Mouse (Mus musculus) liver, embryonic 16.5 days (tissue): ENCODE results near the gene Map3k10. TPM values are rescaled to one million over a fixed set of nuclear protein-coding genes. Genes with fewer than 3 reads are reported as not detected.
A peak's percentile ranks its signal among the peaks of the same experiment; 100 is the strongest.

Experiments
- ATAC-seq: fragments of 200-750 bp; cut with Nextera tagmentation; 2 replicates; pipeline ENCODE4 v1.8.0; 2017; ENCODE audit warnings: low read depth, mild to moderate bottlenecking, moderate number of reproducible peaks, moderate library complexity
- H3K27ac ChIP-seq: fragments of 300-500 bp; sonication (generic); 2 replicates; pipeline ENCODE4 v1.5.1; 2014; ENCODE audit warnings: mild to moderate bottlenecking, low read length
- H3K27me3 ChIP-seq: fragments of 300-500 bp; sonication (generic); 2 replicates; pipeline ENCODE4 v1.6.1; 2014; ENCODE audit warnings: low read depth, low read length, mixed read lengths; ENCODE audit not compliant: control insufficient read depth, insufficient read depth
- H3K36me3 ChIP-seq: fragments of 300-500 bp; sonication (generic); 2 replicates; pipeline ENCODE4 v1.6.1; 2014; ENCODE audit warnings: mild to moderate bottlenecking; ENCODE audit not compliant: control insufficient read depth, insufficient read depth
- H3K4me1 ChIP-seq: fragments of 300-500 bp; sonication (generic); 2 replicates; pipeline ENCODE4 v1.6.1; 2014; ENCODE audit warnings: low read depth, low read length, mixed read lengths; ENCODE audit not compliant: control insufficient read depth
- H3K4me2 ChIP-seq: fragments of 300-500 bp; sonication (generic); 2 replicates; pipeline ENCODE4 v1.6.1; 2014; ENCODE audit warnings: low read depth, low read length, mixed read lengths
- H3K4me3 ChIP-seq: fragments of 300-500 bp; sonication (generic); 2 replicates; pipeline ENCODE4 v1.5.1; 2014; ENCODE audit warnings: low read depth, mild to moderate bottlenecking, low read length
- H3K9ac ChIP-seq: fragments of 300-500 bp; sonication (generic); 2 replicates; pipeline ENCODE4 v1.6.1; 2014; ENCODE audit warnings: low read depth, low read length
- H3K9me3 ChIP-seq: fragments of 300-500 bp; sonication (generic); replicated peaks from 2 replicates; pipeline ENCODE4 v1.6.1; 2016; ENCODE audit warnings: low read length; ENCODE audit not compliant: control insufficient read depth
- WGBS: fragments of 180-500 bp; shearing (Covaris S2); extraction: QIAGEN DNeasy Blood & Tissue Kit; methylation state at CpG from one replicate; pipeline ENCODE4 v1.1.7; 2014; ENCODE audit not compliant: insufficient replicate concordance; 5-methylcytosine and 5-hydroxymethylcytosine counted together
- polyA plus RNA-seq: library from polyadenylated mRNA; unstranded; fragments of >200 nt; fragmentation: Nextera tagmentation; extraction: Ambion mirVana; gene quantifications from 2 replicates; pipeline ENCODE4 v1.2.1, GENCODE M21; 2015

Gene Map3k10
- polyA plus RNA-seq, 1 experiment from 2014 or later: 1.4 TPM

DNA sequence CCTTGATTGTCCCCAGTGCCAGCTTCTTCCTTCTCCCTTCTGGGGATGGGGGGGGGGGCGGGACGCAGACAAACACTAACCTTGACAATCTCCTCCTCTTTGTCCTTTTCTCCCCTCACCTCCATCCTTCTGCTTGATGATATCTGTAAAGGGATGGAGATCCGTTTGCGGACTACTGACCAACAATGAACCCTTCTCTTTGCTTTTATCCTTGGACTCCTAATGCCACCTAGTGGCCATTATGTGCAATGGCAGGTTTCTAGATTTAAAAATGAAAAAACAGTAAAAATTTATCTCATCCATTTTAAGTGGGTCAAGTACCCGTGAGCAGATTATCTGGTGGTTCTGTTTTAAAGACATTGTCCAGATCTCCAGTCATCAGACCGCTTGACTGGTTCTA, 11.3 kb upstream of the Map3k10 start:
- H3K27me3 ChIP-seq: no peaks in the 10 kb centered on the region
- no peak overlapping the region for H3K27ac ChIP-seq
- H3K4me2 ChIP-seq: no peak overlapping the region
- H3K4me3 ChIP-seq: no peak overlapping the region
- 0% methylated on average over 6 of the region's 6 CpGs for WGBS
- no peaks in the 10 kb centered on the region for H3K36me3 ChIP-seq
- peaks cover 8% of the 10 kb centered on the region for H3K4me1 ChIP-seq
- no peaks in the 10 kb centered on the region for H3K9me3 ChIP-seq
- no peak overlapping the region for H3K9ac ChIP-seq
- no peak for ATAC-seq

DNA sequence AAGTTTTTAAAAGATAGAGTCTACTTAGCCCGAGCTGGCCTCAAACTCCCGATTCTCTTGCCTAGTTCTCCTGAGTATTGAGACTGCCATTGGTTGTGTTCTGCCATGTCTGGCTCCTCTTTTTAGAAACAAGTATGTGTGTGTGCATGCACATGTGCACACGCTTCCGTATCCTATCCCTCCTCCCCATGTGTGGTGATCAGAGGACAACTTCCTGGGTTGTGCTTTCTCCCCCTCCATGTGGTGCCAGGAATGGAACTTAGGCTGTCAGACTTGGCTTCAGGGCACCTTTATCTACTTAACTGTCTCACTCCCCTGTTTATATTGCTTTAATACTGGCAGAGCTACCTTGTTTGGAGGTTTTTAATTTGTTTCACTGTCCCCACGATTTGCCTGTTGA, 10.8 kb upstream of the Map3k10 start:
- Histone ChIP-seq H3K4me3 (no peak overlapping the region), H3K9me3 (no peaks in the 10 kb centered on the region), H3K36me3 (no peaks in the 10 kb centered on the region), H3K27ac (no peak overlapping the region), H3K4me2 (no peak overlapping the region), H3K4me1 (peaks cover 8% of the 10 kb centered on the region), H3K9ac (no peak overlapping the region), H3K27me3 (no peaks in the 10 kb centered on the region)
- no peak for ATAC-seq
- WGBS: 26% methylated on average over 5 of the region's 5 CpGs

DNA sequence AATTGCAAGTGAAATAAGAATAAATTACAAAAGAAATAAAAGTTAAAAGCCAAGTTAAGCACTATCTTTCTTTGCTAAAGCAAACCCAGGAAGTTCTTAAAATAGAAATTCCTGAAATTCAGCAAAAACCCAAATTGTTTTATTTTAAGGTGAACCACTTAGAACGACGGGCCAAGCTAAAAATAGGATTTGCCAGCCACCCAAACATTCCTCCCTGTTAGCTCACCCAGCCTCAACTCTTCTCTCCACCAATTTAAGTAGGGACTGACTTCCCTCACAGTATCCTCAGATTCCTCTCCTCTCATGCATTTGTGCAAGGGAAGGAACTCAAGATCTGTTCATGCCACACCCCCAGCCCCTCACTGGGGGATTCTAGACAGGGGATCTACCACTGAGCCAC, 8.8 kb upstream of the Map3k10 start:
- peaks cover 2% of the 10 kb centered on the region for H3K4me1 ChIP-seq
- H3K27me3 ChIP-seq: no peaks in the 10 kb centered on the region
- H3K36me3 ChIP-seq: no peaks in the 10 kb centered on the region
- no peaks in the 10 kb centered on the region for H3K9me3 ChIP-seq
- no peak overlapping the region for H3K9ac ChIP-seq
- WGBS: 20% methylated on average over 2 of the region's 2 CpGs
- no peak overlapping the region for H3K4me2 ChIP-seq
- ATAC-seq: no peak
- no peak overlapping the region for H3K27ac ChIP-seq
- H3K4me3 ChIP-seq: no peak overlapping the region

DNA sequence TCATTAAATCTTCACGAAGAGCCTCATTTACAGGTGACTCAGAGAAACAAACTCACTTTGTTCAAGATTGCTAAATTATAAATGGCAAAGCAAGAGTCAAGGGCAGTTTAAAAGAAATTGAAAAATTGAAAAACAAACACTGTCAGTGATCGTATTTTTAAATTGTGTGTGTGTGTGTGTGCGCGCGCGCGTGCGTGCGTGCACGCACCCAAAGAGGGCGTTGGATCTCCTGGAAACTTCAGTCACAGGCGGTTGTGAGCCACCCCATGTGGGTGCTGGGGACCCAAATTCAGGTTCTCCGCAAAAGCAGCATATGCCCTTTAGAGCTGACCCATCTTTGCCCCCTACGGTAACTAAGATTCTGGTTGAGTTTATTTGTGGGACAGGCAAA, 819 bp upstream of the Map3k10 start:
- peak overlapping the region; percentile 99 for H3K4me2 ChIP-seq
- H3K27ac ChIP-seq: no peak overlapping the region
- H3K27me3 ChIP-seq: peaks cover 9% of the 10 kb centered on the region
- no peak for ATAC-seq
- peaks cover 17% of the 10 kb centered on the region for H3K4me1 ChIP-seq
- H3K9me3 ChIP-seq: no peaks in the 10 kb centered on the region
- H3K4me3 ChIP-seq: peak overlapping the region; percentile 85
- peak overlapping the region; percentile 78; the same call in 1 of the 2 replicates for H3K9ac ChIP-seq
- no peaks in the 10 kb centered on the region for H3K36me3 ChIP-seq
- 32% methylated on average over 14 of the region's 14 CpGs for WGBS

DNA sequence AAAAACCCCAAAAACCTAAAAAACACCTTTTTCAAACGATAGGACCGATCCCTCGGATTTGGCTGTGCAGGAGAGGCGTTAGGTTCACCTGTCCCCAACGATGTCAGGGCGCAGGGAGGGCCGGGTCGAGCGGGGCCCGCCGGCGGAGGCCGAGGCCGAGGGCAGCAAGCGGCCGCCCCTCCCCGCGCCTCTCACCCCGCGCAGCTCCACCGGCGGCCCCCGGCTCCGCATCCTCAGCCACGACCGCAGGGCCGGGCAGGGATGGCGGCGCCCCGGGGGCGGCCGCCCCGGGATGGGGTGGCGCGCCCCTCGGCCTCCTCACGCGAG, 240 bp downstream of the Map3k10 start:
- 0% methylated on average over 37 of the region's 38 CpGs for WGBS

DNA sequence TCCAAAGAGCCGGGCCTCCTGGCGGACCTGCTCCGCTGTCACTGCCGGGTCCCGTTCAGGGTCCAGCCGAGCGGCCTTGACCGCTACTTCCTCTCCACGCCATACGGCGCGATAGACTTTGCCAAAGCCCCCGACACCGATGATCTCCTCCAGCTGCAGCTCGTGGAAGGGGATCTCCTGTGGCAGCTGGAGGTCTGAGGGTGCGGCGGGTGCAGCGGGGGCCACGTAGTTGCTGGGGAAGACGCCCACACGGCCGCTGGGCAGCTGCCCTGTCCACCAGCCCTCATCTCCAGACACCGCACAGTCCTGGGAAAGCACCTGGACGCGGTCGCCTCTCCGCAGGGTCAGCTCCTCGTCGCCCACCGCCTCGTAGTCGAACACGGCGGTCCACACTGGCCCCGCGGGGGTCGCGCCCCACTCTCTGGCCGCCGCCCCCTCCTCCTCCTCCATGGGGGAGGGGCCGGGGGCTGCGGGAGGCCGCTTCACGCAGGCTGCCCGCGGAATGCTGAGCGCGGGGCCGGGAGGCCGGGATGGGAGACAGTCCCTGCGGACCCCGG, 745 bp downstream of the Map3k10 start:
- Histone ChIP-seq H3K4me1 (peaks cover 17% of the 10 kb centered on the region), H3K9me3 (no peaks in the 10 kb centered on the region), H3K4me3 (peak overlapping the region; percentile 85), H3K27ac (no peak overlapping the region), H3K4me2 (peak overlapping the region; percentile 99), H3K27me3 (peaks cover 9% of the 10 kb centered on the region), H3K9ac (peak overlapping the region; percentile 78), H3K36me3 (no peaks in the 10 kb centered on the region)
- ATAC-seq: no peak
- under 1% methylated on average over 51 of the region's 52 CpGs for WGBS

More for the DNA sequence above, 240 bp downstream of the Map3k10 start:
- ATAC-seq: peak; percentile 65
- Histone ChIP-seq H3K9ac (peak overlapping the region; percentile 78), H3K4me2 (peak overlapping the region; percentile 99), H3K4me1 (peaks cover 17% of the 10 kb centered on the region), H3K9me3 (no peaks in the 10 kb centered on the region), H3K27me3 (peaks cover 9% of the 10 kb centered on the region), H3K4me3 (peak overlapping the region; percentile 85), H3K36me3 (no peaks in the 10 kb centered on the region), H3K27ac (peak overlapping the region; percentile 78)

DNA sequence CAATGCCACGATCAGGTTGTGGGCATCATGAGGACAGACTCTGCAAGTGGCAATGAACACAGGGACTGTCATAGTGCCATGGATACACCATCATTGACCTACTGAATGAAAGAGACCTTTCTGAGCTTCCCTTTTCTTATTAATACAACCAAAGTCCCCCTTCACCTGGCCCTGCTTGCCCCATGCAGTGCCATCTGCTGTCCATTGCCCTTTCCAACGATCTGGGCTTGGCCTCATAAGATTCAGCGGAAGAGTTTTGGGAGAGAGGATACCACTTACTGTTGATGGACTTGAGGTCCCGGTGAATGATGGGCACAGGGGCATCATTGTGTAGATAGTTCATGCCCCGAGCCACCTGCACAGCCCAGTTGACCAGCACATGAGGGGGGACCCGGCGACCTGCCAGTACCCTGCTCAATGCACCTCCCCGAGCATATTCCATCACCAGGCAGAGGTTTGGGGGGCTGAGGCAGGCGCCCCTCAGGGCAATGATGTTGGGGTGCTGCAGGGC, 1.3 kb downstream of the Map3k10 start:
- Histone ChIP-seq H3K9me3 (no peaks in the 10 kb centered on the region), H3K27ac (no peak overlapping the region), H3K27me3 (peaks cover 9% of the 10 kb centered on the region), H3K4me3 (peak overlapping the region; percentile 85), H3K4me1 (peaks cover 17% of the 10 kb centered on the region), H3K36me3 (no peaks in the 10 kb centered on the region), H3K4me2 (peak overlapping the region; percentile 99), H3K9ac (peak overlapping the region; percentile 78)
- ATAC-seq: no peak
- WGBS: 43% methylated on average over 9 of the region's 9 CpGs

DNA sequence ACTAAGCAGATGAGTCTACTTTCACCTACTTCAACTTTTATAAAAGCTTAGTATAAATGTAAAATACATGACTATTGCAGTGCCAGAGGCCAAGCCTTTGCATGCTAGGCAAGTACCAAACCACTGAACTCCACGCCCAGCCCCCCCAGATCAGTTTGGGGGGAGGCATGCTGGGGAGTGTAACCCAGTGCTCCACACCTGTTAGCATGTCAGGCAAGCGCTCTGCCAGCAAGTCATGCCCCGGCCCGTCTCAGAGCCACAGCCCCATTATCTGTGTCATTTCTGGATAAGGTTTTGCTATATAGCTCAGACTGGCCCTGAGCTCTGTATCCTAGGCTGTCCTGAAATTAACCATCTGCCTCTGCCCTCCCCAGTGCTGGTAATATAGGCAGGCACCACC, 12.4 kb downstream of the Map3k10 start:
- Histone ChIP-seq H3K4me2 (no peak overlapping the region), H3K27ac (no peak overlapping the region), H3K27me3 (peaks cover 22% of the 10 kb centered on the region), H3K4me3 (no peak overlapping the region), H3K36me3 (no peaks in the 10 kb centered on the region), H3K4me1 (peaks cover 7% of the 10 kb centered on the region), H3K9me3 (no peaks in the 10 kb centered on the region), H3K9ac (no peak overlapping the region)
- WGBS: 67% methylated on average over 4 of the region's 4 CpGs
- ATAC-seq: no peak

DNA sequence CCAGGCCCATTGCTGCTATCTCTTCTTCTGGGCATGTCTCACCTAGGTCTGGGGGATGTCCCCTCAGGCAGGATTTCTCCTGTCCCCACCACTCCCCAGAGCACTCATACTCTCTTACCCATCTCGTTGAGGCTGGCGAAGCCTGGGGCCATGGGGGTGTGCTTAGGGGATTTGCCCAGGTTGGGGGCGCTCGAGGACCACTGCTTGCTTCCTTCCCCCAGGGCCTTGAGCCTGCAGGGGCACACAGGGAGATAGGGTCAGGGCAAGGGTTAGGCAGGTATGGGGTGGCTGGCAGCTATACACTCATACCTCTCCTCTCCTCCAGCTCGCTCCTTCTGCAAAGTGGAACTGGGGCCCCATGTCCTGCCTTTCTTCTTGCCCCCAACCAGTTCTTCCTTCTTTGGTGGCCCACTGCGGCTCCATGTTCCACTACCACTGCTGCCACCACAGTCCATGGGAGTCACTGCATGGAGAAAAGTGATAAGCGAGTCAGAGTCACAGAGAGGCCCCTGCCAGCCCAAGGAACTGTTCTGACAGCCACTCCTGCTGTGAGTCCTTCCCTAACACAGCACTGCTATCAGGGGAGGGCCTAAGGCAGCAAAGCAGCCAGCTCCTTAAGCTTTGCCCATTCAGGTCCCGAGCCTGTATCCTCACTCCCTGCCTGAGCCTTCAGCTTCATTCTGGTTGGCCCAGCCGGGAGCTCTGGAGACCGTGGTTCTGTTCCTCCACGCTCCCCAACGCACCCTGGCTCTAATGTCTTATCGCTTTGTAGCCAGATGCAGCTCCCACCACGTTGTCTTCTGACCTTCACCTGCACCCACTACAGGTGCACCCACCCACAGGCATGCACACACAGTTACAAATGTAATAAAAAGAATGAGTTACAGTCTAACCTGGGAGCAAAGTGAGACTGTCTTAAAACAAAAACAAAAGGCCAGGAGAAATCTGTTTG, 15.4 kb downstream of the Map3k10 start:
- Histone ChIP-seq H3K27me3 (peaks cover 51% of the 10 kb centered on the region), H3K4me2 (peak overlapping the region; percentile 27; the same call in 1 of the 2 replicates), H3K9me3 (no peaks in the 10 kb centered on the region), H3K4me1 (peaks cover 8% of the 10 kb centered on the region), H3K27ac (no peak overlapping the region), H3K4me3 (no peak overlapping the region), H3K36me3 (no peaks in the 10 kb centered on the region), H3K9ac (no peak overlapping the region)
- ATAC-seq: peak; percentile 70
- WGBS: 28% methylated on average over 14 of the region's 14 CpGs
